Mouse (Mus musculus) embryonic fibroblast, embryonic 13.5 days (primary cell): ENCODE measurements at regions not wholly inside any gene's neighbourhood (a gene's known extent, or its start where the extent isn't known, plus 50 kb on each side); places are given as distances from the start of the nearest gene placed in this dataset.

Experiments used
- CTCF ChIP-seq: IDR thresholded peaks from 2 replicates; pipeline ENCODE4 v1.5.1; 2011; ENCODE audit warnings: mild to moderate bottlenecking, control low read depth, low read length, moderate library complexity, borderline replicate concordance; ENCODE audit not compliant: insufficient read depth
- POLR2A ChIP-seq: IDR thresholded peaks from 2 replicates; pipeline ENCODE4 v1.6.1; 2011; ENCODE audit warnings: low read depth, mild to moderate bottlenecking, control low read depth, low read length, moderate library complexity

DNA sequence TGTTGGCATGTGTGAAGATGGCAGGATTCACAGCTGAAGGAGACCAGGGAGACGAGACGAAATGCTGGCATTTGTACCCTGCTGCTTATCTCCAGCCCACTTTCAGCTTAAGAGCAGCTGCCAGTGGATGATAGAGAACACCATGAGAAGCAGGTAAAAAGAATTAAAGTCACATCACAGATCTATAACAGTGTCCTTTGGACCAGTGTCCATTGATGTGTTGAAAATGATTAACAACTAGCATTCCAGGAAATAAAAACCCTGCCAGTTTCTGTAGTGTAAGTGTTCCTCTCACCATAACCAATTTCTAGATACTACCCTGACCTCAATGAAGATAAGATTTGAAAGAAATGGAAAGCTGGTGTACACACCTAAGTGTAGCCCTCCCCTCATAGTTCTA, 97.6 kb upstream of the Ndp start:
- TF ChIP-seq POLR2A (no peak), CTCF (no peak)
